Mouse (Mus musculus) lung, postnatal 0 days (tissue): Measurements from ENCODE around the gene Sec11a.

Experiments used
- CTCF ChIP-seq: IDR thresholded peaks from 2 replicates; pipeline ENCODE4 v1.5.1; 2016; ENCODE audit warnings: antibody characterized with exemption, mild to moderate bottlenecking
- EP300 ChIP-seq: IDR thresholded peaks from 2 replicates; pipeline ENCODE4 v1.6.1; 2016; ENCODE audit warnings: antibody characterized with exemption, mild to moderate bottlenecking, control low read depth

- no peak for TF ChIP-seq CTCF
- TF ChIP-seq EP300 = no peak
Observed at GRCm38 (mm10) chr7:80959003-80959402, 11.4 kb upstream of the Sec11a start.
